Mouse (Mus musculus): ENCODE measurements around the gene Dtd1.

- TF ChIP-seq CTCF (IDR thresholded peaks at IDR 0.05; ENCODE audit: borderline replicate concordance, extremely low read depth, insufficient read depth, insufficient read length): no peak
- no peak for TF ChIP-seq POLR2A (IDR thresholded peaks at IDR 0.05; ENCODE audit: borderline replicate concordance, extremely low read depth, insufficient read depth, insufficient read length, poor library complexity, severe bottlenecking)
Measured at GRCm38 (mm10) chr2:144779263-144779662, 179.6 kb downstream of the Dtd1 start.
